Mouse (Mus musculus): ENCODE data around the gene Slc22a5. TPM values are rescaled to one million over a fixed set of nuclear protein-coding genes. Genes with fewer than 3 reads are reported as not detected.

Gene Slc22a5
- polyA plus RNA-seq, 1 experiment from 2014 or later, result 12.9 TPM

GRCm38 (mm10) chr11:53835379-53836010 lies 56.0 kb downstream of the Slc22a5 start:
- H3K9ac ChIP-seq (ENCODE audit: low read depth, low read length), result no peak overlapping the region
- no peak overlapping the region for H3K4me2 ChIP-seq (replicated peaks; ENCODE audit: low read depth, low read length)
- WGBS, result 89% methylated on average over 4 of the region's 4 CpGs
- no peak overlapping the region for H3K4me3 ChIP-seq (ENCODE audit: low read length)
- no peak overlapping the region for H3K27ac ChIP-seq (ENCODE audit: low read depth, low read length)
- no peak for ATAC-seq (ENCODE audit: low FRiP score, low TSS enrichment)
- no peaks in the 10 kb centered on the region for H3K9me3 ChIP-seq (ENCODE audit: control insufficient read depth, low read length)
- no peaks in the 10 kb centered on the region for H3K27me3 ChIP-seq (ENCODE audit: control insufficient read depth, insufficient read depth, low read length)
- H3K36me3 ChIP-seq (ENCODE audit: control insufficient read depth, insufficient read depth, low read length), result no peaks in the 10 kb centered on the region
- no peaks in the 10 kb centered on the region for H3K4me1 ChIP-seq (ENCODE audit: control insufficient read depth, insufficient read depth, low read length)

- Histone ChIP-seq H3K4me2 (replicated peaks; ENCODE audit: low read depth, low read length) (no peak overlapping the region), H3K36me3 (ENCODE audit: control insufficient read depth, insufficient read depth, low read length) (no peaks in the 10 kb centered on the region), H3K4me1 (ENCODE audit: control insufficient read depth, insufficient read depth, low read length) (no peaks in the 10 kb centered on the region), H3K9me3 (ENCODE audit: control insufficient read depth, low read length) (no peaks in the 10 kb centered on the region), H3K4me3 (ENCODE audit: low read length) (no peak overlapping the region), H3K9ac (ENCODE audit: low read depth, low read length) (no peak overlapping the region), H3K27ac (ENCODE audit: low read depth, low read length) (no peak overlapping the region), H3K27me3 (ENCODE audit: control insufficient read depth, insufficient read depth, low read length) (no peaks in the 10 kb centered on the region)
- ATAC-seq (ENCODE audit: low FRiP score, low TSS enrichment), result no peak
- WGBS, result 80% methylated on average over 4 of the region's 4 CpGs
These were observed 66.1 kb downstream of the Slc22a5 start for GRCm38 (mm10) chr11:53825409-53825808.

GRCm38 (mm10) chr11:53821945-53822338 lies 69.5 kb downstream of the Slc22a5 start:
- Histone ChIP-seq H3K9ac (ENCODE audit: low read depth, low read length) (no peak overlapping the region), H3K9me3 (ENCODE audit: control insufficient read depth, low read length) (no peaks in the 10 kb centered on the region), H3K27ac (ENCODE audit: low read depth, low read length) (no peak overlapping the region), H3K4me1 (ENCODE audit: control insufficient read depth, insufficient read depth, low read length) (no peaks in the 10 kb centered on the region), H3K36me3 (ENCODE audit: control insufficient read depth, insufficient read depth, low read length) (no peaks in the 10 kb centered on the region), H3K4me2 (replicated peaks; ENCODE audit: low read depth, low read length) (no peak overlapping the region), H3K27me3 (ENCODE audit: control insufficient read depth, insufficient read depth, low read length) (no peaks in the 10 kb centered on the region), H3K4me3 (ENCODE audit: low read length) (no peak overlapping the region)
- 88% methylated on average over 3 of the region's 3 CpGs for WGBS
- ATAC-seq (ENCODE audit: low FRiP score, low TSS enrichment), result no peak

- 76% methylated on average over 11 of the region's 11 CpGs for WGBS
- H3K36me3 ChIP-seq (ENCODE audit: control insufficient read depth, insufficient read depth, low read length), result no peaks in the 10 kb centered on the region
- no peak overlapping the region for H3K9ac ChIP-seq (ENCODE audit: low read depth, low read length)
- no peaks in the 10 kb centered on the region for H3K27me3 ChIP-seq (ENCODE audit: control insufficient read depth, insufficient read depth, low read length)
- no peak for ATAC-seq (ENCODE audit: low FRiP score, low TSS enrichment)
- no peak overlapping the region for H3K4me2 ChIP-seq (replicated peaks; ENCODE audit: low read depth, low read length)
- H3K4me1 ChIP-seq (ENCODE audit: control insufficient read depth, insufficient read depth, low read length), result no peaks in the 10 kb centered on the region
- H3K27ac ChIP-seq (ENCODE audit: low read depth, low read length), result no peak overlapping the region
- no peak overlapping the region for H3K4me3 ChIP-seq (ENCODE audit: low read length)
- H3K9me3 ChIP-seq (ENCODE audit: control insufficient read depth, low read length), result no peaks in the 10 kb centered on the region
These were observed 70.1 kb downstream of the Slc22a5 start for GRCm38 (mm10) chr11:53821230-53821944.

- H3K4me3 ChIP-seq (ENCODE audit: low read length), result no peak overlapping the region
- no peak overlapping the region for H3K27ac ChIP-seq (ENCODE audit: low read depth, low read length)
- no peak overlapping the region for H3K4me2 ChIP-seq (replicated peaks; ENCODE audit: low read depth, low read length)
- no peaks in the 10 kb centered on the region for H3K27me3 ChIP-seq (ENCODE audit: control insufficient read depth, insufficient read depth, low read length)
- no peak overlapping the region for H3K9ac ChIP-seq (ENCODE audit: low read depth, low read length)
- H3K9me3 ChIP-seq (ENCODE audit: control insufficient read depth, low read length), result no peaks in the 10 kb centered on the region
- no peaks in the 10 kb centered on the region for H3K4me1 ChIP-seq (ENCODE audit: control insufficient read depth, insufficient read depth, low read length)
- no peak for ATAC-seq (ENCODE audit: low FRiP score, low TSS enrichment)
- WGBS, result 88% methylated on average over 13 of the region's 13 CpGs
- H3K36me3 ChIP-seq (ENCODE audit: control insufficient read depth, insufficient read depth, low read length), result no peaks in the 10 kb centered on the region
These were observed 70.8 kb downstream of the Slc22a5 start for GRCm38 (mm10) chr11:53820516-53821170.

GRCm38 (mm10) chr11:53819511-53819910 lies 71.9 kb downstream of the Slc22a5 start:
- Histone ChIP-seq H3K9me3 (ENCODE audit: control insufficient read depth, low read length) (no peaks in the 10 kb centered on the region), H3K4me3 (ENCODE audit: low read length) (no peak overlapping the region), H3K27ac (ENCODE audit: low read depth, low read length) (no peak overlapping the region), H3K9ac (ENCODE audit: low read depth, low read length) (no peak overlapping the region), H3K4me2 (replicated peaks; ENCODE audit: low read depth, low read length) (no peak overlapping the region), H3K36me3 (ENCODE audit: control insufficient read depth, insufficient read depth, low read length) (no peaks in the 10 kb centered on the region), H3K4me1 (ENCODE audit: control insufficient read depth, insufficient read depth, low read length) (no peaks in the 10 kb centered on the region), H3K27me3 (ENCODE audit: control insufficient read depth, insufficient read depth, low read length) (no peaks in the 10 kb centered on the region)
- WGBS, result 91% methylated on average over 6 of the region's 6 CpGs
- no peak for ATAC-seq (ENCODE audit: low FRiP score, low TSS enrichment)

GRCm38 (mm10) chr11:53818794-53819193 lies 72.7 kb downstream of the Slc22a5 start:
- WGBS, result 61% methylated on average over 6 of the region's 6 CpGs
- Histone ChIP-seq H3K9me3 (ENCODE audit: control insufficient read depth, low read length) (no peaks in the 10 kb centered on the region), H3K36me3 (ENCODE audit: control insufficient read depth, insufficient read depth, low read length) (no peaks in the 10 kb centered on the region), H3K27ac (ENCODE audit: low read depth, low read length) (no peak overlapping the region), H3K4me1 (ENCODE audit: control insufficient read depth, insufficient read depth, low read length) (no peaks in the 10 kb centered on the region), H3K4me2 (replicated peaks; ENCODE audit: low read depth, low read length) (no peak overlapping the region), H3K9ac (ENCODE audit: low read depth, low read length) (no peak overlapping the region), H3K4me3 (ENCODE audit: low read length) (no peak overlapping the region), H3K27me3 (ENCODE audit: control insufficient read depth, insufficient read depth, low read length) (no peaks in the 10 kb centered on the region)
- no peak for ATAC-seq (ENCODE audit: low FRiP score, low TSS enrichment)

- no peaks in the 10 kb centered on the region for H3K9me3 ChIP-seq (ENCODE audit: control insufficient read depth, low read length)
- no peak overlapping the region for H3K9ac ChIP-seq (ENCODE audit: low read depth, low read length)
- H3K4me2 ChIP-seq (replicated peaks; ENCODE audit: low read depth, low read length), result no peak overlapping the region
- ATAC-seq (ENCODE audit: low FRiP score, low TSS enrichment), result no peak
- H3K36me3 ChIP-seq (ENCODE audit: control insufficient read depth, insufficient read depth, low read length), result no peaks in the 10 kb centered on the region
- no peak overlapping the region for H3K27ac ChIP-seq (ENCODE audit: low read depth, low read length)
- no peaks in the 10 kb centered on the region for H3K4me1 ChIP-seq (ENCODE audit: control insufficient read depth, insufficient read depth, low read length)
- WGBS, result 84% methylated on average over 5 of the region's 5 CpGs
- no peak overlapping the region for H3K4me3 ChIP-seq (ENCODE audit: low read length)
- H3K27me3 ChIP-seq (ENCODE audit: control insufficient read depth, insufficient read depth, low read length), result no peaks in the 10 kb centered on the region
These were observed 74.6 kb downstream of the Slc22a5 start for GRCm38 (mm10) chr11:53816841-53817375.

GRCm38 (mm10) chr11:53814810-53815209 lies 76.7 kb downstream of the Slc22a5 start:
- no peaks in the 10 kb centered on the region for H3K4me1 ChIP-seq (ENCODE audit: control insufficient read depth, insufficient read depth, low read length)
- no peak overlapping the region for H3K4me3 ChIP-seq (ENCODE audit: low read length)
- no peaks in the 10 kb centered on the region for H3K36me3 ChIP-seq (ENCODE audit: control insufficient read depth, insufficient read depth, low read length)
- WGBS, result 68% methylated on average over 3 of the region's 3 CpGs
- H3K27me3 ChIP-seq (ENCODE audit: control insufficient read depth, insufficient read depth, low read length), result no peaks in the 10 kb centered on the region
- ATAC-seq (ENCODE audit: low FRiP score, low TSS enrichment), result no peak
- H3K9ac ChIP-seq (ENCODE audit: low read depth, low read length), result no peak overlapping the region
- H3K9me3 ChIP-seq (ENCODE audit: control insufficient read depth, low read length), result no peaks in the 10 kb centered on the region
- H3K4me2 ChIP-seq (replicated peaks; ENCODE audit: low read depth, low read length), result no peak overlapping the region
- H3K27ac ChIP-seq (ENCODE audit: low read depth, low read length), result no peak overlapping the region

Measured in kidney, embryonic 14.5 days (tissue).